Mouse (Mus musculus): ENCODE data around the gene Camk2n2. TPM values are rescaled to one million over a fixed set of nuclear protein-coding genes. Genes with fewer than 3 reads are reported as not detected.

Camk2n2 gene
- total RNA-seq, 4 experiments from 2014 or later, result 28.9 to 62.9 (median 41.8) TPM

DNA sequence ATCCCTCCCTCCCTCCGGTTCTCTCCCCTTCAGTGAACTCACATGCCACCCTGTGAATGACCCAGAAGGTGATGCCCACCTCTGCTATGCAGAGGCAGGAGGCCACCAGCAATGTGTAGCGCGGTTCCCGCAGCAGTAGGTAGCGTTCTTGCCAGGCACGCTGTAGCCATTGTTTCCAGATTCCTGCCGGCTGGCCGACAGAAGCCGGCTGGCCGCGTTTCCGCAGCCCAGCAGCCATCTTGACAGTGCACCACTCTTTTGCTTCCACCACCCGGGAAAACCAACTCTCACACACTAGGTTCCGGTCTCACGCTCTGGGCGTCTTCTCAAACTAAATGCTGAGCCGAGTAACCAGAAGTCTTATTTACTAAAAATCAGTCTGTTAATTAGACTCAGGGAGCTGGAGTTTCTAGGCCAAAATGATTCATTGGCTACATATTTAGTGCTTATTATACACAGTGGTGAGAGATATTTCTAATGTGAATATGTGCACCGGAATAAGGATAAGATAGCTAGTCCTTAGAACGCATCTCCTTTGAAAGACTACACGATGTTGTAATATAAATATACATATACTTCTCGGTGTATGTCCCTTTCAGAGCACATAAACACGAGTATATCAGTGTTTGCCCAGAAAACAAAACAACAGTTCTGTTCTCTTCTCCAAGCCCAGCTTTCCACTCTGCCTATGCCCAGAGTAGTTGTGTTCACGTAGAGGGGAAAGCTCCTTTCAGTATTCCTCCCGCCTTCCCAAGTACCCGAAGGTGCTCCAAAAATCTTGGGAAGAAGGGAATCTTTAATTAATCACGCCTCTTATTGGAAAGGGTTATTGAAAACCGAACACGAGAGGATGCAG, 10.4 kb downstream of the Camk2n2 start:
- peak; percentile 56 for DNase-seq

DNA sequence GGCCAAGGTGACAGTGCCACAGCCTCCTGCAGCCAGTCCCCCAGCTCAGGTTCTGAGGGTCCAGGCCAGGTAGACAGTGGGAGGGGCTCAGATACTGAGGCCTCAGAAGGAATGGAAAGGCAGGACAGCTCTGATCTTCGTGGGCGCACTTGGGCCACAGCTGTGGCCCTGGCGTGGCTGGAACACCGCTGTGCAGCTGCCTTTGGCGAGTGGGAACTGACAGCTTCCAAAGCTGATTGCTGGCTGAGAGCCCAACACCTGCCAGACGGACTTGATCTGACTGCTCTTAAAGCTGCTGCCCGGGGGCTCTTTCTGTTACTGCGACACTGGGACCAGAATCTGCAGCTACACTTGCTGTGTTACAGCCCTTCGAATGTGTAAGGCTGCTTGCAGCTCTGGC, 16.4 kb downstream of the Camk2n2 start:
- no peak for DNase-seq

GRCm38 (mm10) chr16:20600511-20600910, 20.6 kb downstream of the Camk2n2 start:
- DNase-seq, result no peak

GRCm38 (mm10) chr16:20596687-20597441, 24.2 kb downstream of the Camk2n2 start:
- DNase-seq, result no peak

DNA sequence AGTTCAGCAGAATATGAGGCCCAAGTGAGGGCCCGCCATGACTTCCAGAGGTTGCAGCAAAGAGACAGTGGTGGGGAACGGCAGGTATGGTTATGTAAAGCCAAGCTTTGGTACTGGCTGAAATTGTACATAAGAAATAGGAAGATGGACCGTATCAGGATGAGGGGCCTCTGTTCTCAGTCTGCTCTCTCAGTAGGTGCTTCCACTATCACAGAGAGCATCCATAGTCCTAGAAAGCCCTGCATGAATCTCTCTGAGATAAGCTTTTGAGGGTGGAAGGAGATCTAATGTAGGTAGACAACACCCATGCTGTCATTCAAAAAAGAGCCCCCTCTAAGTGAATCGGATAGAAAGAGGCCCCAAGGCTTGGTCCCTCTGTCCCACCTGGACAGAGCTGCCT, 25.4 kb downstream of the Camk2n2 start:
- DNase-seq, result no peak

GRCm38 (mm10) chr16:20595060-20595673, 25.9 kb downstream of the Camk2n2 start:
- no peak for DNase-seq

GRCm38 (mm10) chr16:20591076-20591705, 29.9 kb downstream of the Camk2n2 start:
- no peak for DNase-seq

DNA sequence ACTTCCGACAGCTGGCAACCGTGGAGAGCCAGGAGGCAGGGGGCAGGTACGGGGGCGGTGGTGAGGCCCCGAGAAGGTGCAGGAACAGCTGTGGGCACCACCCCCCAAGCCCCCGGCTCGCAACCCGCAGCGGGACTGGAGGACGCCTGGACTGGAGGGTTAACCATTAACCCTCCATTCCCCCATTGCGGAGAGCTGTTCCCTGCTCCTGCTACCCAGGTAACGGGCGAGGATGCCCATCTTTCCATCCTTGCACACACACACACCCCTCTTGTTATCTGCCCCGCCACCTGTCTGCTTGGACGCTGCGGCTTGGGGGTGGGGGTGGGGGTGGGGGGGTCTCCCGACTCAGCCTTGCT, 30.4 kb downstream of the Camk2n2 start:
- DNase-seq, result no peak

GRCm38 (mm10) chr16:20589939-20590679, 31.0 kb downstream of the Camk2n2 start:
- DNase-seq, result no peak

GRCm38 (mm10) chr16:20589366-20589938, 31.6 kb downstream of the Camk2n2 start, which contains the start of gene Vwa5b2:
Vwa5b2 (plus strand) TSS chr16:20589471.
- no peak for DNase-seq

Small RNAs within 50 kb of the gene (microRNA-seq; reads per million reads assigned to microRNA genes)
- gene Mir1224, result 5.6 to 9.0 reads per million in 2 experiments

Other genes starting within 250 kb of the Camk2n2 start
- 100 to 1,000 TPM in 2 of 4 experiments, 10 to 100 TPM in 2; 74.2 to 148 (median 106) TPM for gene Abcc5, start 194.9 kb downstream of the Camk2n2 start, total RNA-seq (2022)
- gene Eif2b5, start 122.5 kb downstream of the Camk2n2 start, total RNA-seq (2022), result 10 to 100 TPM; 62.4 to 72.6 (median 66.0) TPM
- 10 to 100 TPM; 34.1 to 55.2 (median 45.5) TPM for gene Dvl3, start 104.3 kb downstream of the Camk2n2 start, total RNA-seq (2022)
- 100 to 1,000 TPM; 273 to 406 (median 325) TPM for gene Ap2m1, start 85.8 kb downstream of the Camk2n2 start, total RNA-seq (2022)
- gene Abcf3, start 72.7 kb downstream of the Camk2n2 start, total RNA-seq (2022), result 100 to 1,000 TPM in 2 of 4 experiments, 10 to 100 TPM in 2; 80.8 to 118 (median 97.5) TPM
- 1 to 10 TPM in 3 of 4 experiments, under 1 TPM in 1; 0.87 to 4.9 (median 2.7) TPM for gene Vwa5b2, start 31.8 kb downstream of the Camk2n2 start, total RNA-seq (2022)
- 1 to 10 TPM; 7.3 to 9.5 (median 8.8) TPM for gene Eef1akmt4, start 9.7 kb downstream of the Camk2n2 start, total RNA-seq (2022)
- not detected for gene Gm49333, start 9.7 kb downstream of the Camk2n2 start, total RNA-seq (2022)
- 10 to 100 TPM; 22.3 to 30.0 (median 25.4) TPM for gene Alg3, start 9.6 kb downstream of the Camk2n2 start, total RNA-seq (2022)
- 10 to 100 TPM; 11.0 to 45.0 (median 23.8) TPM for gene Ece2, start 8.5 kb upstream of the Camk2n2 start, total RNA-seq (2022)
- 100 to 1,000 TPM; 261 to 301 (median 279) TPM for gene Psmd2, start 30.4 kb upstream of the Camk2n2 start, total RNA-seq (2022)
- 100 to 1,000 TPM; 347 to 386 (median 375) TPM for gene Eif4g1, start 47.0 kb upstream of the Camk2n2 start, total RNA-seq (2022)
- 10 to 100 TPM; 15.1 to 24.4 (median 19.7) TPM for gene Fam131a, start 72.0 kb upstream of the Camk2n2 start, total RNA-seq (2022)
- gene Polr2h, start 96.4 kb upstream of the Camk2n2 start, total RNA-seq (2022), result 10 to 100 TPM; 44.3 to 56.0 (median 51.0) TPM
- 10 to 100 TPM; 44.5 to 52.2 (median 47.6) TPM for gene Clcn2, start 96.5 kb upstream of the Camk2n2 start, total RNA-seq (2022)
- gene Chrd, start 111.8 kb upstream of the Camk2n2 start, total RNA-seq (2022), result 10 to 100 TPM; 10.2 to 30.3 (median 20.0) TPM
- gene Thpo, start 113.2 kb upstream of the Camk2n2 start, total RNA-seq (2022), result 1 to 10 TPM; 2.3 to 3.1 (median 2.7) TPM